Mouse (Mus musculus) embryonic facial prominence, embryonic 15.5 days (tissue): ENCODE data around the gene Arnt. TPM values are rescaled to one million over a fixed set of nuclear protein-coding genes. Genes with fewer than 3 reads are reported as not detected.
"Not testable (repeated sequence)": the region's sequence is repeated elsewhere in the genome, so short reads cannot be mapped to it uniquely, and the experiment has no call there.

Experiments
- ATAC-seq: fragments of 200-750 bp; cut with Nextera tagmentation; 2 replicates; pipeline ENCODE4 v1.8.0; 2017; ENCODE audit warnings: low read depth, moderate TSS enrichment; ENCODE audit not compliant: insufficient number of reproducible peaks, low FRiP score, low TSS enrichment
- H3K27ac ChIP-seq: fragments of 300-500 bp; sonication (generic); replicated peaks from 2 replicates; pipeline ENCODE4 v1.5.1; 2015; ENCODE audit warnings: mild to moderate bottlenecking, inconsistent platforms
- H3K27me3 ChIP-seq: fragments of 300-500 bp; sonication (generic); 2 replicates; pipeline ENCODE4 v1.6.1; 2015; ENCODE audit warnings: inconsistent platforms
- H3K36me3 ChIP-seq: fragments of 300-500 bp; sonication (generic); 2 replicates; pipeline ENCODE4 v1.6.1; 2015; ENCODE audit warnings: mild to moderate bottlenecking, inconsistent platforms
- H3K4me1 ChIP-seq: fragments of 300-500 bp; sonication (generic); 2 replicates; pipeline ENCODE4 v1.6.1; 2015; ENCODE audit warnings: inconsistent platforms
- H3K4me2 ChIP-seq: fragments of 300-500 bp; sonication (generic); replicated peaks from 2 replicates; pipeline ENCODE4 v1.6.1; 2015; ENCODE audit warnings: mild to moderate bottlenecking, inconsistent platforms
- H3K4me3 ChIP-seq: fragments of 300-500 bp; sonication (generic); replicated peaks from 2 replicates; pipeline ENCODE4 v1.5.1; 2015; ENCODE audit warnings: mild to moderate bottlenecking, inconsistent platforms
- H3K9ac ChIP-seq: fragments of 300-500 bp; sonication (generic); 2 replicates; pipeline ENCODE4 v1.6.1; 2015; ENCODE audit warnings: inconsistent platforms
- H3K9me3 ChIP-seq: fragments of 300-500 bp; sonication (generic); replicated peaks from 2 replicates; pipeline ENCODE4 v1.6.1; 2016; ENCODE audit warnings: inconsistent platforms
- WGBS: fragments of 180-500 bp; shearing (Covaris S2); methylation state at CpG from one replicate; pipeline ENCODE4 v1.1.7; 2015; 5-methylcytosine and 5-hydroxymethylcytosine counted together
- polyA plus RNA-seq: library from polyadenylated mRNA; unstranded; fragments of >200 nt; fragmentation: Nextera tagmentation; extraction: Ambion mirVana; gene quantifications from 2 replicates; pipeline ENCODE4 v1.2.1, GENCODE M21; 2015

Gene Arnt
- polyA plus RNA-seq, 1 experiment from 2014 or later, result 50.2 TPM

DNA sequence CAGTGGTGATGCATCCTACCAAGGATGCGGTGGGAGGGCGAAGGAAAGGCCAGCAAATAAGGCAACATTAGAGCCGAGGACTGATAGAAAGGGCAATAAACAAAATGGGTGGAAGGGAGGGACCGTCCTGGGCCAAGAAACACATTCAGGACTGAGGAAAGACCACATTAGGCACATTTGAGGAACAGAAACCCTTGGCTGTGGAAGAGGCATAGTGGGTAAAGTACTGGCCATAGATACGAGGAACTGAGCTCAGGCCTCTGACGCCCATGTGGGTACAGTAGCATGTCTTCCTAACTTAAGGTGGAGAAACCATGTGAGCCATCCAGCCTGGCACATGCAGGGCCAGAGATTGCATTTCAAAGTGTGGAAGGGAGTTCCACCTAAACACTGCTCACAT, 95.6 kb downstream of the Arnt start:
- no peak overlapping the region for H3K4me2 ChIP-seq
- no peaks in the 10 kb centered on the region for H3K9me3 ChIP-seq
- WGBS, result 88% methylated on average over 6 of the region's 6 CpGs
- H3K9ac ChIP-seq, result no peak overlapping the region
- no peak overlapping the region for H3K4me3 ChIP-seq
- no peaks in the 10 kb centered on the region for H3K4me1 ChIP-seq
- no peaks in the 10 kb centered on the region for H3K27me3 ChIP-seq
- no peak for ATAC-seq
- H3K36me3 ChIP-seq, result no peaks in the 10 kb centered on the region
- H3K27ac ChIP-seq, result no peak overlapping the region

DNA sequence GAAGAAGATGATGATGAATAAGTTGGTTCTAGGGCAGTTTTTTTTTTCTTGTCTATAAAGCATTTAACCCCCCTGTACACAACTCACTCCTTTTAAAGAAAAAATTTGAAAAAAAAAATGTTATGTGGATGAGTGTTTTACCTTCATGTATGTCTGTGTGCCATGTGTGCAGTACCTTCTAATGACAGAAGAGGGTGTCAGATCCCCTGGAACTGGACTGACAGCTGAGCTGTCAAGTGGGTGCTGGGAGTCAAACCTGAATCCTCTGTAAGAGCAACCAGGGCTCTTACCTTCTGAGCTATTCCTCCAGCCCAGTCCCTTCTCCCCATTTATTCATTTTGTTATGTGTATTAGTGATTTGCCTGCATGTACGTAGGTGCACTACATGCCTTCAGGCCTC, 96.8 kb downstream of the Arnt start:
- Histone ChIP-seq H3K4me3 (no peak overlapping the region), H3K4me2 (no peak overlapping the region), H3K9ac (no peak overlapping the region), H3K9me3 (no peaks in the 10 kb centered on the region), H3K27ac (no peak overlapping the region), H3K4me1 (no peaks in the 10 kb centered on the region), H3K36me3 (no peaks in the 10 kb centered on the region), H3K27me3 (no peaks in the 10 kb centered on the region)
- 73% methylated on average over 1 of the region's 1 CpGs for WGBS
- no peak for ATAC-seq

DNA sequence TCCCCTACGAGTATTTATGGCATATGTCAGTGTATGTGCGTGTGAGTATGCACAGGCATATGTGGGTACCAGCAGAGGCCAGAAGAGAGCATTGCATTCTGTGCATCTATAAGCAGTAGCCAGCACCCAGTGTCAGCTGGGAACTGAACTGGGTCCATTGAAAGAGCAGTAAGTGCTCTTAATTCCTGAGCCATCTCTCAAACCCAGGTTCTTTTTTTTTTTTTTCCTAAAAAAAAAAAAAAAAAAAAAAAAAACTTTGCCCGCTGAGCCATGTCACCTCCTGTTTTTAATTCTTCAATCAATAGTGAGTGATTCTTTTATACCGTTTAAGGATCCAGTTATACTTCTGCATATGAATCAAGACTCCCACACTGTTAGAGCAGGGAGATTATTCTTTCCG, 99.2 kb downstream of the Arnt start:
- Histone ChIP-seq H3K27ac (no peak overlapping the region), H3K4me1 (no peaks in the 10 kb centered on the region), H3K9me3 (no peaks in the 10 kb centered on the region), H3K27me3 (no peaks in the 10 kb centered on the region), H3K4me2 (no peak overlapping the region), H3K9ac (no peak overlapping the region), H3K36me3 (no peaks in the 10 kb centered on the region), H3K4me3 (no peak overlapping the region)
- no peak for ATAC-seq
- 82% methylated on average over 5 of the region's 5 CpGs for WGBS

DNA sequence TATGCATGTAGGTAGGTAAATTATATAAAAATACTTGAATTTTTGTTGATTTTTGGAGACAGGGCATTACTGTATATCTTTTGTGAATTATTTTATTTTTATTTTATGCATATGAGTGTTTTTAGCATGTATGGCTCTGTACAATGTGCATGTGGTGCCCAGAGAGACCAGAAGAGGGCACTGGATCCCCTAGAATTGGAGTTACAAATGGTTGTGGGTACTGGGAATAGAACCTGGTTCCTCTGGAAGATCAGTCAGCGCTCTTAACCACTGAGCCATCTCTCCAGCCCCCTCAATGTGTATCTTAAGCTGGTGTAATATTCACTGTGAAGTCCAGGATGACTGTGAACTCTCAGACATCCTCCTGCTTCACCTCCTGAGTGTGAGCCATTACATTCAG, 100.7 kb downstream of the Arnt start:
- Histone ChIP-seq H3K9ac (no peak overlapping the region), H3K4me1 (no peaks in the 10 kb centered on the region), H3K9me3 (no peaks in the 10 kb centered on the region), H3K4me2 (no peak overlapping the region), H3K36me3 (no peaks in the 10 kb centered on the region), H3K27ac (no peak overlapping the region), H3K4me3 (no peak overlapping the region), H3K27me3 (no peaks in the 10 kb centered on the region)
- ATAC-seq, result no peak
- WGBS, result 83% methylated on average over 1 of the region's 1 CpGs

DNA sequence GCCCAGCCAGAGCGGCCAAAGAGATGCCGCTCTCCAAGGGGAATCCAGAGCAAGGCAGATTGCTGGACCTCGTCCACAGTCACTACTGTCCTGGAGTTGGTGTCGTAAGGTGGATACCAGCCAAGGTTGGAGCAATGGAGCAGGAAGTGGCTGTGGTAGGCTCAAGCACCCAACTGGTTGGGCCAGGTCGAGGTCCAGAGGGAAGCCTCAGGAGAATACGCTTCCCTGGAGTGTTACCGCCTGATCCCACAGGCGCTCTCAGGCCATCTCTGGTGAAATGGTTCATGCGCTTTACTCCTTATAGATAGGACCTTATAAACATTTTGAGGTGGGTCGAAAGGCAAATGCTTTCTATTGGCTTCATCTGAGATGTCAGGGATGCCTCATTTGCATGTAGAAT, 104.7 kb downstream of the Arnt start:
- ATAC-seq, result no peak
- no peaks in the 10 kb centered on the region for H3K9me3 ChIP-seq
- no peaks in the 10 kb centered on the region for H3K27me3 ChIP-seq
- H3K4me2 ChIP-seq, result no peak overlapping the region
- 91% methylated on average over 10 of the region's 10 CpGs for WGBS
- no peak overlapping the region for H3K27ac ChIP-seq
- no peak overlapping the region for H3K4me3 ChIP-seq
- H3K9ac ChIP-seq, result no peak overlapping the region
- H3K4me1 ChIP-seq, result no peaks in the 10 kb centered on the region
- no peaks in the 10 kb centered on the region for H3K36me3 ChIP-seq

DNA sequence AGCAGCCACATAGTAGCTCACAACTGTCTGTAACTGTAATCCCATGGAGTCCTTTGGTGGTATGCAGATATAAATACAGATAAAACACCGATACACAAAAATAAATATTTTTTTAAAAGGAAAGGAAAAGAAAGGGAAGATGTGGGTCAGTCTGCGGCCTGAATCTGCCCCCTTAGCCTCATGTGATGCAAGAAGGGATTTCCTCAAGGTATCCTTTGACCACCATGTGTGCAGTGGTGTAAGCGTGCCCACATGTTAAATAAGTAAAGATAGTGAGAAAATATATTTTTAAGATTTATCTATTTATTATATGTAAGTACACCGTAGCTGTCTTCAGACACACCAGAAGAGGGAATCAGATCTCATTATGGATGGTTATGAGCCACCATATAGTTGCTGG, 105.6 kb downstream of the Arnt start:
- no peak overlapping the region for H3K4me3 ChIP-seq
- 89% methylated on average over 4 of the region's 4 CpGs for WGBS

DNA sequence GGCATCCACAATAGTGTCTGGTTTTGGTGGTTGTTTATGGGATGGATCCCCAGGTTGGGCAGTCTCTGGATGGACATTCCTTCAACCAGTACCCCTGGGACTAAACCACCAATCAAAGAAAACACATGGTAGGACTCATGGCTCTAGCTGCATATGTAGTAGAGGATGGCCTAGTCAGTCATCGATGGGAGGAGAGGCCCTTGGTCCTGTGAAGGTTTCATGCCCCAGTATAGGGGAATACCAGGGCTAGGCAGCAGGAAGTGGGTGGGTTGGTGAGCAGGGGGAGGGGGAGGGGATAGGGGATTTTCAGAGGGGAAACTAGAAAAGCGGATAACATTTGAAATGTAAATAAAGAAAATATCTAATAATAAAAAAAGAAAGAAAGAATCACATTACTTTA, 107.0 kb downstream of the Arnt start:
- H3K9ac ChIP-seq, H3K4me3 ChIP-seq, H3K4me1 ChIP-seq, H3K4me2 ChIP-seq, H3K9me3 ChIP-seq, ATAC-seq, H3K36me3 ChIP-seq, H3K27ac ChIP-seq, H3K27me3 ChIP-seq: not testable (repeated sequence)
- 73% methylated on average over 2 of the region's 2 CpGs for WGBS

More for the DNA sequence above, 105.6 kb downstream of the Arnt start:
- no peak for ATAC-seq
- H3K4me2 ChIP-seq, result no peak overlapping the region
- no peak overlapping the region for H3K27ac ChIP-seq
- H3K9me3 ChIP-seq, result no peaks in the 10 kb centered on the region
- H3K27me3 ChIP-seq, result no peaks in the 10 kb centered on the region
- H3K9ac ChIP-seq, result no peak overlapping the region
- H3K36me3 ChIP-seq, result no peaks in the 10 kb centered on the region
- H3K4me1 ChIP-seq, result no peaks in the 10 kb centered on the region

DNA sequence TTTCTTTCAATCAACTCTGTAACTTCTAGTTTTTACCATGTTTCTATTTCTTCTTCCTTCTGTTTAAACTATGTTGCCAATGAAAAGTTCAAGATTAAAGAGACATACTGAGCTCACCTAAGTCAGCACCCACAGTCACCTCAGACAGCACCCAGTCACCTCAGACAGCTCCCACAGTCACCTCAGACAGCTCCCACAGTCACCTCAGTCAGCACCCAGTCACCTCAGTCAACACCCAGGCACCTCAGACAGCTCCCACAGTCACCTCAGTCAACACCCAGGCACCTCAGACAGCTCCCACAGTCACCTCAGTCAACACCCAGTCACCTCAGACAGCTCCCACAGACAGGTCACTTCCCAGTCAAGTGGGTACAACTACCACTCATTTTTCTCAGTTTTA, 108.0 kb downstream of the Arnt start:
- Histone ChIP-seq H3K4me1 (no peaks in the 10 kb centered on the region), H3K36me3 (no peaks in the 10 kb centered on the region), H3K27ac (no peak overlapping the region), H3K9ac (no peak overlapping the region), H3K9me3 (no peaks in the 10 kb centered on the region), H3K4me2 (no peak overlapping the region), H3K27me3 (no peaks in the 10 kb centered on the region), H3K4me3 (no peak overlapping the region)
- ATAC-seq, result no peak

DNA sequence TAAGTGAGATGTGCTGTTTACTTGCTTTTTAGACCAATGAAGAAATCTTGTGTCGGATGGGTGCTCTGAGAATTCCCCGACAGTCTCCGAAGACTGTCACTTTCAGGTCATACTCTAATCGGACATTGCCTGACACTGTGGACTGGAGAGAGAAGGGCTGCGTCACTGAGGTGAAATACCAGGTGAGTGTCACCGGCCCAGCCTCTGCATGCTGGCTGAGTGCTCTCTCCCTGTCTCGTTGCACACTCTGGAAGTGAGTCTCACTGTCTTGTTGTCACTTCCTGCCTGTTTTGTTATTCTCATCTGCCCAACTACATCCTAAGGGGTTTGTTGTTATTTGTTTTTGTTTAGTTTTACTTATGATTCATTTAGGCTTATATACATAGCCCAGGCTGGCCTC, 108.8 kb downstream of the Arnt start:
- H3K4me3 ChIP-seq, result no peak overlapping the region
- no peaks in the 10 kb centered on the region for H3K9me3 ChIP-seq
- no peaks in the 10 kb centered on the region for H3K36me3 ChIP-seq
- H3K4me2 ChIP-seq, result no peak overlapping the region
- no peaks in the 10 kb centered on the region for H3K4me1 ChIP-seq
- no peak overlapping the region for H3K27ac ChIP-seq
- ATAC-seq, result no peak
- H3K9ac ChIP-seq, result no peak overlapping the region
- WGBS, result 66% methylated on average over 7 of the region's 7 CpGs
- H3K27me3 ChIP-seq, result no peaks in the 10 kb centered on the region

Other genes with a start within 250 kb of the Arnt start
- 8.9 and 9.8 TPM in 2 replicates for gene Gabpb2, start 216.5 kb upstream of the Arnt start, polyA plus RNA-seq
- gene Cdc42se1, start 205.7 kb upstream of the Arnt start, polyA plus RNA-seq, result 121 and 123 TPM in 2 replicates
- 18.4 and 19.2 TPM in 2 replicates for gene Mllt11, start 202.2 kb upstream of the Arnt start, polyA plus RNA-seq
- gene Gm128, start 192.8 kb upstream of the Arnt start, polyA plus RNA-seq, result 0.54 and 0.80 TPM in 2 replicates
- gene Bnipl, start 183.2 kb upstream of the Arnt start, polyA plus RNA-seq, result 10.3 and 10.7 TPM in 2 replicates
- gene Mindy1, start 153.0 kb upstream of the Arnt start, polyA plus RNA-seq, result 48.1 and 54.0 TPM in 2 replicates
- 26.0 and 26.5 TPM in 2 replicates for gene Prune1, start 152.3 kb upstream of the Arnt start, polyA plus RNA-seq
- 8.8 and 11.6 TPM in 2 replicates for gene Anxa9, start 127.2 kb upstream of the Arnt start, polyA plus RNA-seq
- 146 and 153 TPM in 2 replicates for gene Cers2, start 119.6 kb upstream of the Arnt start, polyA plus RNA-seq
- gene Setdb1, start 77.2 kb upstream of the Arnt start, polyA plus RNA-seq, result 38.3 and 39.4 TPM in 2 replicates
- 0.24 TPM in 1 of 2 replicates, not detected in the other for gene 4930558C23Rik, start 31.5 kb upstream of the Arnt start, polyA plus RNA-seq
- gene Ctsk, start 64.9 kb downstream of the Arnt start, polyA plus RNA-seq, result 122 and 138 TPM in 2 replicates
- 22.1 and 22.2 TPM in 2 replicates for gene Ctss, start 92.4 kb downstream of the Arnt start, polyA plus RNA-seq
- gene Hormad1, start 125.3 kb downstream of the Arnt start, polyA plus RNA-seq, result not detected in 2 replicates
- gene Golph3l, start 154.5 kb downstream of the Arnt start, polyA plus RNA-seq, result 26.3 and 26.9 TPM in 2 replicates
- gene Ensa, start 190.6 kb downstream of the Arnt start, polyA plus RNA-seq, result 74.8 and 77.9 TPM in 2 replicates
- 51.8 and 55.4 TPM in 2 replicates for gene Mcl1, start 224.4 kb downstream of the Arnt start, polyA plus RNA-seq